Mouse (Mus musculus) CD4-positive, CD25-positive, alpha-beta regulatory T cell, adult 9 weeks (primary cell): ENCODE results near the gene Foxn4. TPM values are rescaled to one million over a fixed set of nuclear protein-coding genes. Genes with fewer than 3 reads are reported as not detected.

Experiments
- polyA plus RNA-seq: library from polyadenylated mRNA; unstranded; fragments of 100-300 nt; shearing (Covaris generic); gene quantifications from one replicate; pipeline ENCODE4 v1.2.1, GENCODE M21; 2017

Foxn4 gene
- polyA plus RNA-seq, result not detected

GRCm38 (mm10) chr5:114273693-114274402 is at the start of gene Foxn4:
Foxn4 (minus strand) TSS chr5:114273807.

GRCm38 (mm10) chr5:114288874-114289273 is 15.3 kb upstream of the Foxn4 start, which contains the start of gene Myo1h:
Myo1h (plus strand) TSS chr5:114289166.

Other genes with a start within 250 kb of the Foxn4 start
- gene Usp30, start 208.3 kb downstream of the Foxn4 start, polyA plus RNA-seq, result 1.6 TPM
- 0.20 TPM for gene Svop, start 182.2 kb downstream of the Foxn4 start, polyA plus RNA-seq
- gene Alkbh2, start 145.6 kb downstream of the Foxn4 start, polyA plus RNA-seq, result 20.8 TPM
- 1.5 TPM for gene Ung, start 143.4 kb downstream of the Foxn4 start, polyA plus RNA-seq
- gene Acacb, start 127.3 kb downstream of the Foxn4 start, polyA plus RNA-seq, result 0.99 TPM
- 7.1 TPM for gene Myo1h, start 15.4 kb upstream of the Foxn4 start, polyA plus RNA-seq
- gene Kctd10, start 106.7 kb upstream of the Foxn4 start, polyA plus RNA-seq, result 165 TPM
- 45.1 TPM for gene Ube3b, start 106.8 kb upstream of the Foxn4 start, polyA plus RNA-seq
- 12.5 TPM for gene Mmab, start 170.3 kb upstream of the Foxn4 start, polyA plus RNA-seq
- gene Mvk, start 170.5 kb upstream of the Foxn4 start, polyA plus RNA-seq, result 15.1 TPM